Mouse (Mus musculus): ENCODE measurements at regions not wholly inside any gene's neighbourhood (a gene's known extent, or its start where the extent isn't known, plus 50 kb on each side); places are given as distances from the start of the nearest gene placed in this dataset.

- TF ChIP-seq POLR2A (IDR thresholded peaks at IDR 0.05; ENCODE audit: insufficient read length, low read depth) = no peak
- TF ChIP-seq TCF3 (IDR thresholded peaks at IDR 0.05; ENCODE audit: insufficient read length, low read depth) = no peak
- TF ChIP-seq TCF12 (IDR thresholded peaks at IDR 0.05; ENCODE audit: insufficient read depth, poor library complexity, severe bottlenecking) = no peak
- TF ChIP-seq MAX (IDR thresholded peaks at IDR 0.05; ENCODE audit: low read depth) = no peak
- no peak for TF ChIP-seq MYOD1 (IDR thresholded peaks at IDR 0.05; ENCODE audit: control insufficient read depth in 1 of 3, insufficient read length in 2 of 3, low read depth in 2 of 3)
These were observed 1273.2 kb downstream of the Gsdmc2 start for GRCm38 (mm10) chr15:62571803-62572202.
